9 mouse cellular contexts compared by ENCODE assay signal in the genomic region with DNA sequence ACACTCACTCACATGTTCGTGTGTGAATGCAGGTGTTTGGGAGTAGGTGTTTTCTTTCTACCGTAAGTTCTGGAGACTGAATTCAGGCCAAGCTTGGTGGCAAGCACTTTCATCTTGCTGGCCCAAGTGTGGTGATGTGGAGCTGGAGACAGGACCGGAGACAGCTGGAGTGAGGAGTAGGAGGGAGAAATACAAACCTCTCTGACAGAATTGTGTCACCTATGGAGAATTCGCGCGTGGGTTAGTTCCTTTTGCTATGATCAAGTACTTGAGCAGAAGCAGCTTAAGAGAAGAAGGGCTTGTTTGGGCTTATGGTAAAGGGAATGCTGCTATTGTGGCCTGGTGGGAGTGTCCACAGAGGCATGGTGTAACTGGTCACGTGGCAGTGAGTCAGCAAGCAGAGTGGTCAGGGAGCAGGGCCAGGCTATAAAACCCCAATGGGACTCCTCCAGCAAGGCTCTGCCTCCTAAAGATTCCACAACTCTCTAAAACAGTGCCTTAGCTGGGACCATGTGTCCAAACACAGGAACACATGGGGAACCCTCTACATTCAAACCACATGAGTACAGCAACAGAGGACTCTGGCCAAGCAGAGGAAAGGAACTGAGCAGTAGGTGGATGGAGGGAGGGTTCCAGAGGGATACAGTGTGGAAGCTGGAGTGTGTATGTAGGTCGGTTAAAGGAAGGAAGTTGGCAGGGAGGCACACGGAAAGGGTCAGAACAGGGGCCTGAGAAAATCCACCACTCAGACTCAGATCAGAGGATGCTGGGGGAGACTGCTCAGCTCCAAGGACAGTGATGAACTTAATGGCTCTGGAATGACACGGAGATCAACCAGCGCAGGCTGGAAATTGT. TPM values are rescaled to one million over a fixed set of nuclear protein-coding genes. Genes with fewer than 3 reads are reported as not detected.
DNase-seq lines count a peak whose midpoint lies in the region; ATAC-seq and TF ChIP-seq lines count a peak whose summit lies in the region.
"Had no signal": no experiment of that assay in that cellular context is flagged by ENCODE, and none has a peak within 500 bp of the region (broad histone marks: within the 10 kb centered on the region; RNA-seq: fewer than 3 reads in every experiment).

No protein-coding gene starts in this region.

- no peak overlapping the region for H3K4me2 ChIP-seq in liver, embryonic 16.5 days (ENCODE audit: low read depth, low read length)
- H3K4me2 ChIP-seq in stomach, postnatal 0 days (replicated peaks; ENCODE audit: low read depth): no peak overlapping the region

- no peaks in the 10 kb centered on the region for H3K36me3 ChIP-seq in liver, embryonic 16.5 days (ENCODE audit: control insufficient read depth, insufficient read depth)
- no peaks in the 10 kb centered on the region for H3K36me3 ChIP-seq in stomach, postnatal 0 days (ENCODE audit: control insufficient read depth, insufficient read depth, low read length)
- no peaks in the 10 kb centered on the region for H3K36me3 ChIP-seq in hindbrain, embryonic 10.5 days

- 62% methylated on average over 11 of the region's 11 CpGs for WGBS in liver, embryonic 16.5 days (ENCODE audit: insufficient replicate concordance)
- 68% methylated on average over 11 of the region's 11 CpGs for WGBS in stomach, postnatal 0 days
- 87% methylated on average over 11 of the region's 11 CpGs for WGBS in hindbrain, embryonic 10.5 days

- H3K4me3 ChIP-seq in liver, embryonic 16.5 days (ENCODE audit: low read depth, low read length): no peak overlapping the region
- no peak overlapping the region for H3K4me3 ChIP-seq in stomach, postnatal 0 days (ENCODE audit: low read depth, low read length)
- no peak overlapping the region for H3K4me3 ChIP-seq in hindbrain, embryonic 10.5 days
- H3K4me3 ChIP-seq: heart, adult 2 months had no signal

- H3K27me3 ChIP-seq in liver, embryonic 16.5 days (ENCODE audit: control insufficient read depth, insufficient read depth, low read depth, low read length): no peaks in the 10 kb centered on the region
- H3K27me3 ChIP-seq in stomach, postnatal 0 days (ENCODE audit: control insufficient read depth, insufficient read depth, low read length): no peaks in the 10 kb centered on the region
- H3K27me3 ChIP-seq in hindbrain, embryonic 10.5 days (ENCODE audit: insufficient read depth, poor library complexity, severe bottlenecking): no peaks in the 10 kb centered on the region

- H3K9me3 ChIP-seq in liver, embryonic 16.5 days (replicated peaks; ENCODE audit: control insufficient read depth, low read length): no peaks in the 10 kb centered on the region
- H3K9me3 ChIP-seq in stomach, postnatal 0 days (ENCODE audit: control insufficient read depth, low read length): no peaks in the 10 kb centered on the region
- H3K9me3 ChIP-seq in hindbrain, embryonic 10.5 days: no peaks in the 10 kb centered on the region

- H3K9ac ChIP-seq in liver, embryonic 16.5 days (ENCODE audit: low read depth, low read length): no peak overlapping the region
- H3K9ac ChIP-seq in stomach, postnatal 0 days (ENCODE audit: low read length): no peak overlapping the region

- no peak for TF ChIP-seq EP300 in stomach, postnatal 0 days (optimal IDR thresholded peaks at IDR 0.05)

- no peak overlapping the region for H3K27ac ChIP-seq in liver, embryonic 16.5 days (ENCODE audit: low read length)
- H3K27ac ChIP-seq in stomach, postnatal 0 days (replicated peaks): no peak overlapping the region
- H3K27ac ChIP-seq in hindbrain, embryonic 10.5 days: no peak overlapping the region
- H3K27ac ChIP-seq: heart, adult 2 months had no signal

- TF ChIP-seq CTCF in stomach, postnatal 0 days (IDR thresholded peaks at IDR 0.05; ENCODE audit: low read depth): no peak

- H3K4me1 ChIP-seq in liver, embryonic 16.5 days (ENCODE audit: control insufficient read depth, low read depth, low read length): no peaks in the 10 kb centered on the region
- no peaks in the 10 kb centered on the region for H3K4me1 ChIP-seq in stomach, postnatal 0 days (replicated peaks; ENCODE audit: control insufficient read depth, insufficient read depth)
- H3K4me1 ChIP-seq in hindbrain, embryonic 10.5 days (replicated peaks): no peaks in the 10 kb centered on the region

- peak; percentile 26 for DNase-seq in urinary bladder, postnatal 14 days (ENCODE audit: low spot score)
- DNase-seq in urinary bladder, adult 2 months (ENCODE audit: low spot score): no peak
- peak; percentile 19 for DNase-seq in heart, adult 8-10 months (ENCODE audit: low spot score)
- peak; percentile 29 for DNase-seq in stomach, postnatal 0 days (ENCODE audit: low spot score)
- no peak for DNase-seq in spleen, postnatal 4 days (ENCODE audit: low spot score in 2 of 2)
- no peak for DNase-seq in kidney, postnatal 36 days
- DNase-seq in hindbrain, embryonic 10.5 days (ENCODE audit: low spot score): no peak

- peak; percentile 50; the same call in 1 of the 2 replicates for ATAC-seq in liver, embryonic 16.5 days (ENCODE audit: low read depth)
- ATAC-seq in stomach, postnatal 0 days (ENCODE audit: low FRiP score, low TSS enrichment): peak; percentile 77; the same call in 1 of the 2 replicates

RNA-seq across cellular contexts. Expression of gene Nln, which starts 14.7 kb away (rescaled TPM):
- 12.6 and 13.0 TPM in 2 replicates for polyA plus RNA-seq in urinary bladder, adult 2 months (2012; rRNA removed)
- total RNA-seq in heart, adult 8-10 months (2022): 10 to 100 TPM; 10.5 to 13.8 (median 11.0) TPM
- polyA plus RNA-seq in liver, embryonic 16.5 days (2015; fragmentation: Nextera tagmentation; extraction: Ambion mirVana): 14.4 and 18.3 TPM in 2 replicates
- 22.3 and 22.5 TPM in 2 replicates for polyA plus RNA-seq in stomach, postnatal 0 days (2015; fragmentation: Nextera tagmentation; extraction: Ambion mirVana)
- 15.8 and 19.3 TPM in 2 replicates for polyA plus RNA-seq in hindbrain, embryonic 10.5 days (2016; fragmentation: Nextera tagmentation; extraction: Ambion mirVana)

RNA-seq across cellular contexts. Expression of gene Sgtb, which starts 14.8 kb away (rescaled TPM):
- 2.7 and 3.0 TPM in 2 replicates for polyA plus RNA-seq in urinary bladder, adult 2 months (2012; rRNA removed)
- under 1 TPM; 0.60 to 0.84 (median 0.71) TPM for total RNA-seq in heart, adult 8-10 months (2022)
- 0.53 and 0.54 TPM in 2 replicates for polyA plus RNA-seq in liver, embryonic 16.5 days (2015; fragmentation: Nextera tagmentation; extraction: Ambion mirVana)
- polyA plus RNA-seq in stomach, postnatal 0 days (2015; fragmentation: Nextera tagmentation; extraction: Ambion mirVana): 3.3 TPM in 2 replicates
- 12.4 and 22.1 TPM in 2 replicates for polyA plus RNA-seq in hindbrain, embryonic 10.5 days (2016; fragmentation: Nextera tagmentation; extraction: Ambion mirVana)

Comparison
In these comparisons a context has a peak if more than half of its experiments do, and no peak if none do; other contexts are left out.
1. DNase-seq: peak in urinary bladder, postnatal 14 days (single experiment), heart, adult 8-10 months (single experiment) and stomach, postnatal 0 days (single experiment); none in urinary bladder, adult 2 months (single experiment), spleen, postnatal 4 days (0 of 2), kidney, postnatal 36 days (0 of 2) and hindbrain, embryonic 10.5 days (single experiment).